Mouse (Mus musculus) CH12.LX (cell line): ENCODE data around the gene Fgfr2. TPM values are rescaled to one million over a fixed set of nuclear protein-coding genes. Genes with fewer than 3 reads are reported as not detected.

Experiments used
- DNase-seq: peaks from one replicate; pipeline ENCODE4 v3.0.0-alpha.2; 2013; ENCODE audit errors: extremely low read depth
- H3K27ac ChIP-seq: 2 replicates; pipeline ENCODE4 v1.5.1; 2012; ENCODE audit warnings: low read depth, mild to moderate bottlenecking, control low read depth, moderate library complexity; ENCODE audit not compliant: insufficient read depth
- H3K27me3 ChIP-seq: replicated peaks from 2 replicates; pipeline ENCODE3; 2012; ENCODE audit warnings: inconsistent platforms
- H3K36me3 ChIP-seq, 2 experiments: replicated peaks in 1 of 2; 2 replicates each; pipeline versions ENCODE3 to v1.6.1; 2012; ENCODE audit warnings: inconsistent platforms in 1 of 2, low read length in 1 of 2, mild to moderate bottlenecking in 1 of 2, mixed read lengths in 1 of 2, moderate library complexity in 1 of 2; ENCODE audit not compliant: control insufficient read depth in 1 of 2, insufficient read depth in 1 of 2
- H3K4me1 ChIP-seq, 2 experiments: 2 replicates each; pipeline ENCODE4 v1.6.1; 2012; ENCODE audit warnings: inconsistent platforms in 1 of 2, moderate library complexity in 1 of 2; ENCODE audit not compliant: insufficient read depth in 2 of 2, control insufficient read depth in 1 of 2
- H3K4me2 ChIP-seq: 2 replicates; pipeline ENCODE4 v1.6.1; 2012; ENCODE audit warnings: low read depth, mild to moderate bottlenecking, control low read depth; ENCODE audit not compliant: poor library complexity, insufficient read depth, severe bottlenecking
- H3K4me3 ChIP-seq, 3 experiments: fragments of 150-350 bp in 1 of 3; sonication (generic) in 1 of 3; replicated peaks in 1 of 3; 2 replicates each; pipeline versions ENCODE3 to v1.5.1; 2011 to 2012; ENCODE audit warnings: low read depth in 2 of 3, low read length in 2 of 3, mild to moderate bottlenecking in 2 of 3, moderate library complexity in 2 of 3, control low read depth in 1 of 3, improper control_type of control experiment in 1 of 3, inconsistent platforms in 1 of 3, mixed read lengths in 1 of 3; ENCODE audit not compliant: poor library complexity in 1 of 3
- H3K79me2 ChIP-seq: replicated peaks from 2 replicates; pipeline ENCODE4 v1.6.1; 2012; ENCODE audit warnings: mild to moderate bottlenecking, moderate library complexity; ENCODE audit not compliant: control insufficient read depth, poor library complexity, insufficient read depth, severe bottlenecking; ENCODE audit errors: extremely low read depth
- H3K9ac ChIP-seq: 2 replicates; pipeline ENCODE4 v1.6.1; 2012; ENCODE audit warnings: low read depth, mild to moderate bottlenecking, control low read depth, moderate library complexity; ENCODE audit not compliant: insufficient read depth
- H3K9me3 ChIP-seq: replicated peaks from 2 replicates; pipeline ENCODE3; 2012; ENCODE audit warnings: low read length, inconsistent platforms, mixed read lengths
- BHLHE40 ChIP-seq: IDR thresholded peaks from 2 replicates; pipeline ENCODE4 v1.6.1; 2011; ENCODE audit warnings: mild to moderate bottlenecking, low read depth, low read length, improper control_type of control experiment
- CHD2 ChIP-seq: IDR thresholded peaks from 2 replicates; pipeline ENCODE4 v1.6.1; 2011; ENCODE audit warnings: low read length, improper control_type of control experiment
- GABPA ChIP-seq: IDR thresholded peaks from 2 replicates; pipeline ENCODE4 v1.6.1; 2012; ENCODE audit warnings: low read depth, low read length, improper control_type of control experiment, inconsistent platforms; ENCODE audit not compliant: insufficient replicate concordance
- HCFC1 ChIP-seq: IDR thresholded peaks from 2 replicates; pipeline ENCODE4 v1.6.1; 2012; ENCODE audit warnings: low read depth, mild to moderate bottlenecking, inconsistent platforms, low read length, improper control_type of control experiment
- JUN ChIP-seq: IDR thresholded peaks from 2 replicates; pipeline ENCODE4 v1.6.1; 2011; ENCODE audit warnings: low read depth, mild to moderate bottlenecking, low read length, improper control_type of control experiment, moderate library complexity; ENCODE audit not compliant: insufficient read depth
- JUND ChIP-seq: conservative IDR thresholded peaks from 2 replicates; pipeline ENCODE4 v1.6.1; 2011; ENCODE audit warnings: low read depth, low read length, improper control_type of control experiment
- MEF2A ChIP-seq: IDR thresholded peaks from 2 replicates; pipeline ENCODE4 v1.6.1; 2014; ENCODE audit warnings: low read depth, mild to moderate bottlenecking, inconsistent platforms, low read length, improper control_type of control experiment, borderline replicate concordance
- NELFE ChIP-seq: IDR thresholded peaks from 2 replicates; pipeline ENCODE4 v1.6.1; 2011; ENCODE audit warnings: low read depth, low read length, improper control_type of control experiment
- NRF1 ChIP-seq: IDR thresholded peaks from 2 replicates; pipeline ENCODE4 v1.6.1; 2014; ENCODE audit warnings: low read depth, mild to moderate bottlenecking, inconsistent platforms, low read length, improper control_type of control experiment, moderate library complexity
- POLR2AphosphoS2 ChIP-seq: IDR thresholded peaks from 2 replicates; pipeline ENCODE4 v1.6.1; 2011; ENCODE audit warnings: low read depth, low read length, improper control_type of control experiment
- RAD21 ChIP-seq: IDR thresholded peaks from 2 replicates; pipeline ENCODE4 v1.6.1; 2011; ENCODE audit warnings: low read depth, mild to moderate bottlenecking, low read length, improper control_type of control experiment, moderate library complexity
- RCOR1 ChIP-seq: conservative IDR thresholded peaks from 2 replicates; pipeline ENCODE4 v1.6.1; 2012; ENCODE audit warnings: low read depth, mild to moderate bottlenecking, inconsistent platforms, low read length, improper control_type of control experiment
- ZNF384 ChIP-seq: IDR thresholded peaks from 2 replicates; pipeline ENCODE4 v1.6.1; 2012; ENCODE audit warnings: low read depth, low read length, improper control_type of control experiment, inconsistent platforms
- dilution Hi-C: fragments of 300-500 bp; cut with MboI; formaldehyde crosslinking; loops from 2 replicates; pipeline ENCODE4 v1.14.3; 2020; ENCODE audit warnings: low sequenced_read_pairs; ENCODE audit not compliant: extremely low pct_unique_long_range_greater_than_20kb, extremely low pct_ligation_motif_present
- in situ Hi-C: fragments of 300-500 bp; cut with MboI; formaldehyde crosslinking; loops from 3 replicates; pipeline ENCODE4 v1.14.3; 2019; ENCODE audit warnings: low sequenced_read_pairs, low pct_ligation_motif_present, low pct_unique_long_range_greater_than_20kb, mixed read lengths
- polyA plus RNA-seq: library from polyadenylated mRNA; unstranded; fragments of >175 nt; gene quantifications from 2 replicates; pipeline ENCODE4 v1.2.1, GENCODE M21; 2012; ENCODE audit warnings: low read depth; ENCODE audit not compliant: insufficient read length
- total RNA-seq, 2 experiments: library from RNA; depleted of rRNA; stranded (reverse); fragments of 300-350 nt in 1 of 2; fragments of >200 nt in 1 of 2; gene quantifications; 2 replicates each; pipeline ENCODE4 v1.2.3; 2012 to 2014

Gene Fgfr2
- total and polyA plus RNA-seq, 3 experiments: not detected

DNA sequence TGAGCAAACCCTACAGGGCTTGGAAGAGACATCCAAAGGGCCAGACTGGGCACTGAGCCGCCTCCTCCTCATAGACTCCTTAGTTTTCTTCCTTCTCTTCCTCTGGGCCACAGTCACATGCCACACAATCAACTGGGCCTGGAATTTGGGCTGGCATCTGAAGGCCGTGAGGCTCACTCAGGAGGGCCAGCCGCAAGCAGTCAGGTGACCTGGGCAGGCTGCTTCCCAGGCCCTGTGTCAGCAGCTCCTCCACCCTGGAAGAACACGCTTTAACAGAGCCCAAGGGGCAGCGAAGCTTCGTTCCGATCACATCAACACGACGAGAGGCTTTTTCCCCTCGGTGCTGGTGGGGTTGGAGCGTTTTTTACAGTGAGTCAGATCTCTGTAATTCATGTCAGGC is 320.5 kb downstream of the Fgfr2 start:
- Histone ChIP-seq H3K9ac (no peak overlapping the region), H3K27me3 (no peaks in the 10 kb centered on the region), H3K4me3 (no peak overlapping the region), H3K4me1 (peaks cover 39 to 100% of the 10 kb centered on the region in 2 experiments), H3K27ac (no peak overlapping the region), H3K36me3 (peaks cover 14 to 89% of the 10 kb centered on the region in 2 experiments), H3K79me2 (peaks cover 48% of the 10 kb centered on the region), H3K9me3 (no peaks in the 10 kb centered on the region), H3K4me2 (no peak overlapping the region)
- TF ChIP-seq HCFC1: no peak
- TF ChIP-seq BHLHE40: no peak
- no peak for TF ChIP-seq RCOR1
- TF ChIP-seq RAD21: no peak
- no peak for TF ChIP-seq NRF1
- no peak for TF ChIP-seq ZNF384
- no peak for TF ChIP-seq NELFE
- no peak for TF ChIP-seq CHD2
- TF ChIP-seq MEF2A: no peak
- no peak for TF ChIP-seq JUN
- in situ Hi-C loops: no loop called here
- dilution Hi-C loops: no loop called here
- DNase-seq: no peak

GRCm38 (mm10) chr7:132802066-132802465 is 321.1 kb downstream of the Fgfr2 start:
- no peaks in the 10 kb centered on the region for H3K27me3 ChIP-seq
- in situ Hi-C loops: no loop called here
- TF ChIP-seq BHLHE40 (no peak), GABPA (no peak), RAD21 (no peak), MEF2A (no peak), NELFE (no peak), POLR2AphosphoS2 (no peak), JUND (no peak), HCFC1 (no peak)
- TF ChIP-seq, all 38 proteins: peak for 0
- no peaks in the 10 kb centered on the region for H3K9me3 ChIP-seq
- H3K4me3 ChIP-seq: no peak overlapping the region
- H3K36me3 ChIP-seq: peaks cover 14 to 91% of the 10 kb centered on the region in 2 experiments
- H3K4me2 ChIP-seq: no peak overlapping the region
- no peak overlapping the region for H3K9ac ChIP-seq
- peaks cover 38 to 94% of the 10 kb centered on the region in 2 experiments for H3K4me1 ChIP-seq
- no peak for DNase-seq
- H3K27ac ChIP-seq: no peak overlapping the region
- dilution Hi-C loops: no loop called here
- peaks cover 43% of the 10 kb centered on the region for H3K79me2 ChIP-seq
